Mouse (Mus musculus) stomach, embryonic 14.5 days (tissue): Measurements from ENCODE around the gene Dcaf6. TPM values are rescaled to one million over a fixed set of nuclear protein-coding genes. Genes with fewer than 3 reads are reported as not detected.

ENCODE experiments used
- ATAC-seq: fragments of 200-750 bp; cut with Nextera tagmentation; 2 replicates; pipeline ENCODE4 v1.8.0; 2017; ENCODE audit warnings: low read depth, moderate TSS enrichment; ENCODE audit not compliant: insufficient number of reproducible peaks, insufficient read depth, low FRiP score
- H3K27ac ChIP-seq: fragments of 300-500 bp; sonication (generic); 2 replicates; pipeline ENCODE4 v1.5.1; 2014; ENCODE audit warnings: mild to moderate bottlenecking, low read length, moderate library complexity, mixed read lengths
- H3K27me3 ChIP-seq: fragments of 300-500 bp; sonication (generic); 2 replicates; pipeline ENCODE4 v1.6.1; 2014; ENCODE audit warnings: low read length, control low read depth, mixed read lengths; ENCODE audit not compliant: control insufficient read depth, insufficient read depth
- H3K36me3 ChIP-seq: fragments of 300-500 bp; sonication (generic); 2 replicates; pipeline ENCODE4 v1.6.1; 2014; ENCODE audit warnings: mild to moderate bottlenecking, control low read depth, low read length, moderate library complexity, mixed read lengths; ENCODE audit not compliant: control insufficient read depth, insufficient read depth
- H3K4me1 ChIP-seq: fragments of 300-500 bp; sonication (generic); 2 replicates; pipeline ENCODE4 v1.6.1; 2014; ENCODE audit warnings: low read length, control low read depth, mixed read lengths; ENCODE audit not compliant: control insufficient read depth, insufficient read depth
- H3K4me2 ChIP-seq: fragments of 300-500 bp; sonication (generic); replicated peaks from 2 replicates; pipeline ENCODE4 v1.6.1; 2014; ENCODE audit warnings: low read depth, low read length, control low read depth
- H3K4me3 ChIP-seq: fragments of 300-500 bp; sonication (generic); 2 replicates; pipeline ENCODE4 v1.5.1; 2014; ENCODE audit warnings: low read depth, low read length, control low read depth
- H3K9ac ChIP-seq: fragments of 300-500 bp; sonication (generic); replicated peaks from 2 replicates; pipeline ENCODE4 v1.6.1; 2014; ENCODE audit warnings: low read depth, mild to moderate bottlenecking, control low read depth, low read length, moderate library complexity, mixed read lengths
- H3K9me3 ChIP-seq: fragments of 300-500 bp; sonication (generic); 2 replicates; pipeline ENCODE4 v1.6.1; 2016; ENCODE audit warnings: low read depth, low read length, control low read depth; ENCODE audit not compliant: control insufficient read depth
- WGBS: fragments of 180-500 bp; shearing (Covaris S2); extraction: QIAGEN DNeasy Blood & Tissue Kit; methylation state at CpG from one replicate; pipeline ENCODE4 v1.1.7; 2014; 5-methylcytosine and 5-hydroxymethylcytosine counted together
- polyA plus RNA-seq: library from polyadenylated mRNA; unstranded; fragments of >200 nt; fragmentation: Nextera tagmentation; extraction: Ambion mirVana; gene quantifications from 2 replicates; pipeline ENCODE4 v1.2.1, GENCODE M21; 2014

The Dcaf6 gene
- polyA plus RNA-seq, 1 experiment from 2014 or later: 26.1 TPM

GRCm38 (mm10) chr1:165441719-165442118, 18.6 kb downstream of the Dcaf6 start:
- Histone ChIP-seq H3K4me3 (no peak overlapping the region), H3K4me2 (no peak overlapping the region), H3K27me3 (no peaks in the 10 kb centered on the region), H3K9me3 (no peaks in the 10 kb centered on the region), H3K27ac (no peak overlapping the region), H3K4me1 (no peaks in the 10 kb centered on the region), H3K9ac (no peak overlapping the region), H3K36me3 (no peaks in the 10 kb centered on the region)
- WGBS: 89% methylated on average over 3 of the region's 3 CpGs
- no peak for ATAC-seq

GRCm38 (mm10) chr1:165441201-165441600, 19.1 kb downstream of the Dcaf6 start:
- H3K9me3 ChIP-seq: 0 out of 2 replicates have a peak, but pooled peaks cover 3% of the 10 kb centered on the region
- H3K4me3 ChIP-seq: no peak overlapping the region
- ATAC-seq: no peak
- H3K27me3 ChIP-seq: no peaks in the 10 kb centered on the region
- H3K9ac ChIP-seq: no peak overlapping the region
- no peaks in the 10 kb centered on the region for H3K36me3 ChIP-seq
- H3K4me2 ChIP-seq: no peak overlapping the region
- H3K27ac ChIP-seq: no peak overlapping the region
- no peaks in the 10 kb centered on the region for H3K4me1 ChIP-seq

GRCm38 (mm10) chr1:165440788-165441187, 19.5 kb downstream of the Dcaf6 start:
- H3K27ac ChIP-seq: no peak overlapping the region
- H3K9me3 ChIP-seq: 0 out of 2 replicates have a peak, but pooled peaks cover 4% of the 10 kb centered on the region
- WGBS: 82% methylated on average over 3 of the region's 3 CpGs
- no peak for ATAC-seq
- H3K9ac ChIP-seq: no peak overlapping the region
- H3K4me3 ChIP-seq: no peak overlapping the region
- no peak overlapping the region for H3K4me2 ChIP-seq
- no peaks in the 10 kb centered on the region for H3K4me1 ChIP-seq
- H3K27me3 ChIP-seq: no peaks in the 10 kb centered on the region
- no peaks in the 10 kb centered on the region for H3K36me3 ChIP-seq

- no peaks in the 10 kb centered on the region for H3K27me3 ChIP-seq
- H3K4me2 ChIP-seq: no peak overlapping the region
- no peak overlapping the region for H3K4me3 ChIP-seq
- 0 out of 2 replicates have a peak, but pooled peaks cover 4% of the 10 kb centered on the region for H3K9me3 ChIP-seq
- no peaks in the 10 kb centered on the region for H3K4me1 ChIP-seq
- no peak for ATAC-seq
- H3K36me3 ChIP-seq: no peaks in the 10 kb centered on the region
- H3K27ac ChIP-seq: no peak overlapping the region
- WGBS: 88% methylated on average over 1 of the region's 1 CpGs
- H3K9ac ChIP-seq: no peak overlapping the region
Observed at GRCm38 (mm10) chr1:165438289-165439021, 21.8 kb downstream of the Dcaf6 start.

- Histone ChIP-seq H3K27ac (no peak overlapping the region), H3K9ac (no peak overlapping the region), H3K4me1 (no peaks in the 10 kb centered on the region), H3K9me3 (0 out of 2 replicates have a peak, but pooled peaks cover 4% of the 10 kb centered on the region), H3K4me3 (no peak overlapping the region), H3K27me3 (no peaks in the 10 kb centered on the region), H3K4me2 (no peak overlapping the region), H3K36me3 (no peaks in the 10 kb centered on the region)
- WGBS: 80% methylated on average over 1 of the region's 1 CpGs
- no peak for ATAC-seq
Observed at GRCm38 (mm10) chr1:165432883-165433282, 27.4 kb downstream of the Dcaf6 start.

- H3K27ac ChIP-seq: no peak overlapping the region
- no peaks in the 10 kb centered on the region for H3K4me1 ChIP-seq
- no peaks in the 10 kb centered on the region for H3K27me3 ChIP-seq
- H3K4me2 ChIP-seq: no peak overlapping the region
- WGBS: 88% methylated on average over 2 of the region's 2 CpGs
- no peak overlapping the region for H3K9ac ChIP-seq
- H3K4me3 ChIP-seq: no peak overlapping the region
- ATAC-seq: no peak
- H3K9me3 ChIP-seq: no peaks in the 10 kb centered on the region
- H3K36me3 ChIP-seq: no peaks in the 10 kb centered on the region
Observed at GRCm38 (mm10) chr1:165426254-165426653, 34.0 kb downstream of the Dcaf6 start.

GRCm38 (mm10) chr1:165421357-165421915, 38.8 kb downstream of the Dcaf6 start:
- no peaks in the 10 kb centered on the region for H3K36me3 ChIP-seq
- H3K9me3 ChIP-seq: no peaks in the 10 kb centered on the region
- no peaks in the 10 kb centered on the region for H3K4me1 ChIP-seq
- no peak overlapping the region for H3K4me3 ChIP-seq
- H3K27ac ChIP-seq: no peak overlapping the region
- H3K9ac ChIP-seq: no peak overlapping the region
- no peaks in the 10 kb centered on the region for H3K27me3 ChIP-seq
- WGBS: 63% methylated on average over 7 of the region's 7 CpGs
- no peak overlapping the region for H3K4me2 ChIP-seq
- no peak for ATAC-seq

- no peak overlapping the region for H3K27ac ChIP-seq
Observed at GRCm38 (mm10) chr1:165396401-165396805, 63.9 kb downstream of the Dcaf6 start.

More at GRCm38 (mm10) chr1:165396401-165396805, 63.9 kb downstream of the Dcaf6 start:
- Histone ChIP-seq H3K36me3 (no peaks in the 10 kb centered on the region), H3K27me3 (no peaks in the 10 kb centered on the region), H3K4me1 (no peaks in the 10 kb centered on the region), H3K4me2 (no peak overlapping the region), H3K9ac (no peak overlapping the region), H3K9me3 (no peaks in the 10 kb centered on the region), H3K4me3 (no peak overlapping the region)
- ATAC-seq: no peak
- 96% methylated on average over 2 of the region's 2 CpGs for WGBS
